Mouse (Mus musculus) bone marrow, adult 2 months (tissue): ENCODE measurements around the gene Gal.

Experiments
- CTCF ChIP-seq: fragments of 200-500 bp; IDR thresholded peaks from 2 replicates; pipeline ENCODE4 v1.5.1; 2011; ENCODE audit warnings: low read length, control low read depth; ENCODE audit not compliant: control insufficient read depth, insufficient read depth
- POLR2A ChIP-seq: fragments of 200-500 bp; IDR thresholded peaks from 2 replicates; pipeline ENCODE4 v1.6.1; 2011; ENCODE audit warnings: low read depth, mild to moderate bottlenecking, control low read depth, low read length, borderline replicate concordance; ENCODE audit not compliant: control insufficient read depth

DNA sequence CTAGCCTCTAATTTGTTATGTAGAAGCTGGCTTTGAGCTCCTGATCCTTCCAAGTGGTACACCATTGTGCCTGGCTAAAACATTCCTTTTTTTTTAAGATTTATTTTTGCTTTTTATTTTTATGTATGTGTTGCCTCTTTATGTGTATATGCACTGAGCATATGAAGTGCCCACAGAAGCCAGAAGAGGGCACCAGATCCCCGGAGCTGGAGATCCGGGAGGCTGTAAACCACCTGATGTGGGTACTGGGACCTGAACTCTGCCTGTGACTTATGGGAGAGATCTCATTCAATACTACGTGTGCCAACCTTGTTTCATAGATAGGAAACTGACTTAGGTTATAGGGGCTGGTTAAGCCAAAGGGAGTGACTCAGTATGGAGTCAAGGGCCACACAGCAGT lies 46.1 kb downstream of the Gal start:
- no peak for TF ChIP-seq CTCF
- TF ChIP-seq POLR2A = no peak
